Mouse (Mus musculus) erythroblast, adult 5-6 weeks (primary cell): ENCODE data around the gene Sppl3. TPM values are rescaled to one million over a fixed set of nuclear protein-coding genes. Genes with fewer than 3 reads are reported as not detected.

Experiments used
- ATAC-seq: replicated peaks from 2 replicates; pipeline ENCODE4 v1.8.0; 2016; ENCODE audit warnings: moderate number of reproducible peaks, mild to moderate bottlenecking, moderate TSS enrichment, inconsistent platforms; ENCODE audit not compliant: poor library complexity, low FRiP score, severe bottlenecking
- total RNA-seq, 2 experiments: library from RNA; stranded (forward) in 1 of 2; stranded (reverse) in 1 of 2; fragments of 150-400 nt in 1 of 2; fragments of 200-764, 138-1000 nt in 1 of 2; gene quantifications; 2 replicates each; pipeline versions ENCODE4 v1.2.3 to v1.2.4; 2015 to 2017; ENCODE audit warnings: low replicate concordance in 2 of 2

Sppl3 gene
- total RNA-seq (2015; ENCODE audit: low replicate concordance): 33.6 and 39.0 TPM in 2 replicates
- 57.8 and 59.4 TPM in 2 replicates for total RNA-seq (2017; ENCODE audit: low replicate concordance)

- peak; percentile 67 for ATAC-seq
Measured at GRCm38 (mm10) chr5:115010577-115011216, at the start of gene Sppl3. TSS of gene Sppl3 (plus strand) at chr5:115011137.

- no peak for ATAC-seq
Measured at GRCm38 (mm10) chr5:114961590-114962360, 49.2 kb upstream of the Sppl3 start.

GRCm38 (mm10) chr5:114964315-114964966, 46.5 kb upstream of the Sppl3 start:
- ATAC-seq: no peak

GRCm38 (mm10) chr5:114964967-114965898, 45.7 kb upstream of the Sppl3 start:
- ATAC-seq: no peak

- ATAC-seq: no peak
Measured at GRCm38 (mm10) chr5:114967523-114968268, 43.2 kb upstream of the Sppl3 start.

- no peak for ATAC-seq
Measured at GRCm38 (mm10) chr5:114968651-114969050, 42.3 kb upstream of the Sppl3 start.

GRCm38 (mm10) chr5:114969064-114969463, 41.9 kb upstream of the Sppl3 start:
- ATAC-seq: no peak

- no peak for ATAC-seq
Measured at GRCm38 (mm10) chr5:114969609-114970215, 41.2 kb upstream of the Sppl3 start.

GRCm38 (mm10) chr5:114970824-114971227, 40.1 kb upstream of the Sppl3 start, which contains the start of gene Hnf1a:
TSS of gene Hnf1a (minus strand) at chr5:114971094.
- no peak for ATAC-seq

GRCm38 (mm10) chr5:114972201-114972600, 38.7 kb upstream of the Sppl3 start:
- ATAC-seq: no peak

GRCm38 (mm10) chr5:114973131-114973530, 37.8 kb upstream of the Sppl3 start:
- ATAC-seq: no peak

- no peak for ATAC-seq
Measured at GRCm38 (mm10) chr5:114976935-114977334, 34.0 kb upstream of the Sppl3 start.

- no peak for ATAC-seq
Measured at GRCm38 (mm10) chr5:114978473-114978872, 32.5 kb upstream of the Sppl3 start.

- peak; percentile 27 for ATAC-seq
Measured at GRCm38 (mm10) chr5:114978888-114979249, 32.1 kb upstream of the Sppl3 start.

- ATAC-seq: peak; percentile 95
Measured at GRCm38 (mm10) chr5:114979250-114980121, 31.5 kb upstream of the Sppl3 start.

- ATAC-seq: peak; percentile 56
Measured at GRCm38 (mm10) chr5:114980122-114980748, 30.7 kb upstream of the Sppl3 start.

- no peak for ATAC-seq
Measured at GRCm38 (mm10) chr5:114982001-114982400, 28.9 kb upstream of the Sppl3 start.
